Mouse (Mus musculus) right cerebral cortex, postnatal 36 days (tissue): ENCODE results near the gene Ints7.
A peak's percentile ranks its signal among the peaks of the same experiment; 100 is the strongest.

Experiments used
- DNase-seq, 2 experiments: peaks; one replicate each; pipeline ENCODE4 v3.0.0; 2022; ENCODE audit warnings: low spot score in 2 of 2, mixed read lengths in 1 of 2

Gene Ints7

DNA sequence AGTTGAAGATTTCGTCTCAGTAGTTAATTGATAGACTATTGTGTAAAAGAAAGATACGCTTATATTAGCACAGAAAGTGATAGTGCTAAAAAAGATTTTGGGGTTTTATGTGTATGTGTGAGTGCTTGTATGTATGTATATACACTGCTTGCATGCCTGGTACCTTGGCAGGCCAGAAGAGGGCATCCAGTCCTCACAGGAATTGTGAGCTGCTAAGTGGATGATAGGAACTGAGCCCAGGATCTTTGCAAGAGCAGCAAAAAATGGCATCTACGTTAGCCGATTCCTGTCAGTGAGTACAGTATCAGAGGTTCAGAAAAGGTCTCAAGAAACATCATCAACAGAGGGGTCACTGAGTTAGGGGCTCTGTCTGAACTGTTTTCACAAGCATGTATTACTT lies 9.0 kb downstream of the Ints7 start:
- no peak for DNase-seq

DNA sequence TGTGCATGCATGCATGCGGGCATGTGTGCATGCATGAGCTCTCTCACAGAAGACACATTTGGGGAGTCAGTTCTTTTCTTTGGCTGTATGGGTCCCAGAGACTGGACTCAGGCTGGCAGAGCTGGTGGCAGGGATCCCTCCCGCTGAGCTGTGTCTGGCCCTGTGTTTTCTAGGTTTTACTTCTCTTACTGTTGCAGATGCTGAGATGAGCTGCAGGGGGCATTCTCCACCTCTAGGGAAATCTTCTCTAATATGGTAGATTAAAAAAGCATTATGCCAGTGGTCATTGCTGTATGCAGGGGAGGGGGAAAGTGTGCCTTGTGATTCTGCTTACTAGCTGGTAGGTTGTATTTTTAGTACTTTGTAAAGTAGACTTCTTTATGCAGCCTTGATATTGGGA lies 10.3 kb downstream of the Ints7 start:
- DNase-seq = no peak

DNA sequence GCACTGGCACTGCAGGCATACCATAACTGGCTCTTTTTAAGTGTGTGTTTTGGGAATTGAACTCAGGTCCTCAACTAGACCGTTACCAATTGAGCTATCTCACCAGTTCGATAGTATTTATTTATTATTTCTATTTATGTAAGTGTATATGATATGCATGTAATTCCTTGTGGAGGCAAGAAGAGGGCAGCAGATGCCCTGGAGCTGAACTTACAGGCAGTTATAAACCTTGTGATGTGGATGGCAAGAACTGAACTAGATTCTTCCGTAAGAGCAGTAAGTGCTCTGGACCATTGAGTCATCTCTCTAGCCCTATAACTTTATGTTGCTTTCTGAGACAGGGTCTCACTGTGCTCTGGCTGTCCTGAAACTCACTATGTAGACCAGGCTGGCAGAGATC lies 11.6 kb downstream of the Ints7 start:
- DNase-seq = no peak

DNA sequence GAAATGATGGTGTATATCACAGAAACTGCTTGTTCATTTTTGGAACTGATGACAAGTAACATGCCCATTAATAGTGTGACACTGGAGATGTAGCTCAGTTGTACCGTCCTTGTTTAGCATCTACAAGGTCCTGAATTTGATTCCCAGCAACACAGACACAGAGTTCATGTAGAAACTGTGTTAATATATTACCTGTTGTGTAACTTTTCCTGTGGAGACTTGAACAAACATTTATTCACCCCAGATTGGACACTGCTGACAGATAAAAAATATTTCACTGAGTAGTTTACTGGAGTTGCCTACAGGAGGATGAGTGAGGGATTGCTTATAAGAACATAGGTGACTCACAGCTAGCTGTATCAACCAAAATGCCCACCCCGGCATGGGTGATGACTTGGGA lies 13.3 kb downstream of the Ints7 start:
- no peak for DNase-seq

DNA sequence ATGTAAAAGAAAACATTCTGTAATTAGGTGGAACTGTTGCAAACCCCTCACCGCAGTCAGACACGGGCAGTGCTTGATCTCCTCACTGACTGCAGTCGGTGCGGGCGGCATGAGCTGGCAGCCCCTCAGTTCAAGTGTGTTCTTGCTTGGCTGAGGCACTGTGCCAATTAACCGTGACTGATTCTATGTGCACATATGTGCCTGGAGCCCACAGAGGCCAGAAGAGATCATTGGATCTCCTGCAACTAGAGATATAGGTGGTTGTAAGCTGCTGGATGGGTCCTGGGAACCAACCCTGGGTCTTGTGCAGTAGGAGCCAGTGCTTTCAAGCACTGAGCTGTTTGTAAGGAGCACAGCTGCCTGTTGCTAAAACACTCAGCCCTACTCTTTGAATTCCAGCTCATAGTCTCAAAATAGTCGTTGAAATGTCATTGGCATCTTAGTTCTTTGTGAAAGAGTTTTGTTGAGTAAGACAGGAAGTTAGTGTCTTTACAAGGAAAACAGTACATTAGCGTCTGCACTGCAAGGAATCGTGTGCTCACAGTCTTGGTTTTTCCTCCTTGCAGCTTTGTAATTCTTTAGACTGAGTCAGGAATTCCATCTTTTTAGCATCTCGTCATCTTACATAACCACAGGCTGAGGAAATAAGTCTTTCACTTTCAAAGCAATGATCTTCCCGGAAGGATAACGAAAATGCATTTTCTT lies 16.7 kb downstream of the Ints7 start:
- DNase-seq = no peak

DNA sequence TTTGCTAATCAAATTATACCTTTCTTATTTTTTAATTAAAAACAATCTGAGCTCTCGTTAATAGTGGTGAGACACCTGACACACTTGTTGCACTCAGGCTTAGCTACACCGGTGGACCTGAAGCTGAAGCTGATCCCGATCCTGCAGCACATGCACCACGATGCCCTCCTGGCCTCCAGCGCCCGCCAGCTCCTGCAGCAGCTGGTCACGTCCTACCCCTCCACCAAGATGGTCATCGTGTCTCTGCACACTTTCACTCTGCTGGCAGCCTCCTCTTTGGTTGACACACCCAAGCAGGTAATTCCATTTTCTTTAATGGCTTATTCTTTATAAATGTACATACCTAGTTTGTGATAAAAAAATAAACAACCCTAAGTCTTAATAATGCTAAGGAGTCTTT lies 20.6 kb downstream of the Ints7 start:
- no peak for DNase-seq

DNA sequence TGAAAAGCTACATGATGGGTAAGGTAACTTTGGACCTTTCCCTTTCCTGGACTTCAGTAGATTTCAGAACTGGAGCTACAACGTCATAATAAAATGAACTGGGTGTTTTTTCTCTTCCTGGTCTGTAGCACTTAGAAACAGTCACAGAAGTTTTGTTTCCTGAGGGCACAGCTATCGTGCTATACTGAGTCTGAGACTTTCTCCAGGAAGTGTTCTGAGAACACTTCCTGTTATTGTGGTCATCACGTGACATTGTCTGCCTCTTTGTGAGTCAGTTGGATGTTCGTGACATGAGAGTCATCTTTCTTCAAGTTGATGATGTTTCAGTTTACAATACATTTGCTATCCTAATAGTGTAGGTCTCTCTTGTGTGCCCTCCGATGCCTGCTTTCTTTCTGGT lies 23.8 kb downstream of the Ints7 start:
- DNase-seq = no peak

DNA sequence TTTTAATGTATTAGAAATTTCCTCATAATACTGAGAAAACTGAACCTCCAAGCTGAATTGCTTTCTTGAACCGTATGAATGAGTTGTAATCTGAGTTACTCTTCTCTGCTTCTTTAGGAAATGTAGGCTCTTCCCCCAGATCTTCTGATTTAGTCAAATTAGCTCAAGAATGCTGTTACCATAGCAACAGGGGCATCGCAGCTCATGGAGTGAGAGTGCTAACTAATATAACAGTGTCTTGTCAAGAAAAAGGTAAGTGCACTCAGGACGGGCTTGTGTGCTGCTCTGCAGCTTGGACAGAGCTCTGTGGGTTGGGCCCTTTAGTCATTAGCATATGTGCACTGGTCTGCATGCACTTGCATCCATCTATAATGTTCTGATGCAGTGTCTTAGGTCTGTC lies 29.3 kb downstream of the Ints7 start:
- no peak for DNase-seq

DNA sequence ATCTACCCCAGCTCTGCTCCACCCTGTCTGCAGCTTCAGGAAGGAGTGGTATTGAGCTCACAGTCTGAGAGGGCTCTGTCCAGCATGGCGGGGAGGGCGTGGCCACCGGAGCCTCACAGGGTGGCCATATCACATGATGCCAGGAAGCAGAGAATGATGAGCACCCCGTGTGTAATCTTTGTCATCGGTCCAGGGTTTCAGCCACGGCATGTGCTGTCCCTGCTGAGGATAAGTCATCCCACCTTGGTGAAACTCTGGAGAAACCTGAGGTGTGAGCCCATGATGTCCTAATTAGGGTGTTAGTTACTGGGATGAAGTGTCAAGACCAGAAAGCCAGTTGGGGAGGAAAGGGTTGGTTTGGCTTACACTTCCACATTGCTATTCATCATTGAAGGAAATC lies 33.6 kb downstream of the Ints7 start:
- DNase-seq = no peak

DNA sequence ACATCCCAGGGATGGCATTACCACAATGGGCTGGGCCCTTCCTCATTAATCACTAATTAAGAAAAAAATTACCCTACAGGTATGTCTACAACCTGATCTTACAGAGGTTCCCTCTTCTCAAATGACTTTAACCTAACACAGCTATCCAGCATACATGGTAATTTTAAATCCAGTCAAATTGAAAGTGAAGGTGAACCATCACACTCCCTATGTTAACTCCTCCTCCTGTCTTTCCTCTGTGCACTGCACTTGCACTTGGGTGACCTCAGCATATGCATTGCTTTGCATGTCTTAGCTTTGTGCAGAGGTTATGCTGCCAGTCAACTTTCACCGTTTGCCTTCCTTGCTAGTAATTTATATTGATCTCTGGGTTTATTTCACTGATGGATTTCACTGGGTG lies 34.1 kb downstream of the Ints7 start:
- no peak for DNase-seq

DNA sequence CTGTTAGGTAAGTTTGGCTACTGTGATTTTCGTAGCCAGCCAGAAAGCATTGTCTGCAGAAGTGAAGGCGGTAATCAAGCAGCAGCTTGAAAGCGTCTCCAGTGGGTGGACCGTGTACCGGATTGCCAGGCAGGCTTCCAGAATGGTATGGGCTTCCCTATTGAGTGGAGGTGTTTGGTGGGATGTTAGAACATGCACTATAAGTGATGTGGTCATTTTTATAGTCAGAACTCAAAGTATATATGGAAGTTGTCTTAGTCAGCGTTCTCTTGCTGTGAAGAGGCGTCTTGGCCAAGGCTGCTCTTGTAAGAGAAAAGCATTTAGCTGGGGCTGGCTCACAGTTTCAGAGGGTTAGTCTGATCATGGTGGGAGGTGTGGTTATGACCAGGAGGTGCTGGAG lies 34.9 kb downstream of the Ints7 start:
- DNase-seq = peak; percentile 68 to 85

DNA sequence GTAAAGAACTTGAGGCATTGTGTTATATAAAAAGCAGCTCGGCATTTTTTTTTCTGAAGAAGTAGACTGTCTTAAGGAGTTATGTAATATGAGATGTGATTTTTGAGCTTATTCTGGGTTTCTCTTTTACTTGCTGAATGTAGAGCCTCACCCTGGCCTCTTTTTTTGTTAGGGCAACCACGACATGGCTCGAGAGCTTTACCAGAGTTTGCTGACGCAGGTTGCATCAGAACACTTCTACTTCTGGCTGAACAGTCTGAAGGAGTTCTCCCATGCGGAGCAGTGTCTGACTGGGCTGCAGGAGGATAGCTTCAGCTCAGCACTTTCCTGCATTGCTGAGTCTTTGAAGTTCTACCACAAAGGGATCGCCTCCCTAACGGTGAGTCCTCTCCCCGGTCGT lies 36.2 kb downstream of the Ints7 start:
- DNase-seq = peak in 1 of 2 experiments; percentile 36

DNA sequence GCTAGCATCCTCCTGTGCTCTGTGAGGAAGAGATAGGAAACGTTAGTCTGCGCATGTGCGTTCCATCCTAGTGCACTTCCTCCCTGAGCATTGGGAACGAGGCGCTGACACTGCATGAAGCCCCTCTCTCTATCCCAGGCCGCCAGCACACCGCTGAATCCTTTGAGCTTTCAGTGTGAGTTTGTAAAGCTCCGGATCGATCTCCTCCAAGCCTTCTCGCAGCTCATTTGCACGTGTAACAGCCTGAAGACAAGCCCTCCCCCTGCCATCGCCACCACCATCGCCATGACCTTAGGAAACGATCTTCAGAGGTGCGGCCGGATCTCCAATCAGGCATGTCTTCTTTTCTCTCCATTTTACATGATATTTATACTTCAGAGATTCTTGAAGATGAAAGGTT lies 37.4 kb downstream of the Ints7 start:
- DNase-seq = no peak

DNA sequence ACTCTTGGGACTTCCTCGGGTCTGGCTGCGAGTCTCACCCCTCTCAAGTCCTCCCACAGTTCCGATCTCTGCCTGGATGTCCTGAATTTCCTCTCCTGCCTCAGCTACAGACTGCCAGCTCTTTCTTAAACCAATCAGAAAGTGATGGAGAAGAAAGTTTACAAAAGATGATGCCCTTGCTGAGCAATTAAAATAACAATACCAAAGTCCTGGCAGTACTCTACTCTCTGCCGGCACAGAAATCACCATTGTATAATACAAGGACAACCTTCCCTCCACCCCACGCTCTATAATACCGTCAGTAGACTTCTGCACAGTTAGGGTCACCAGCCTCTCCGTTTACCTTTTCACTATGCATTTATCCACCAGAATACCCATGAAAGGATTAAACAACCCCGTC lies 40.8 kb downstream of the Ints7 start:
- DNase-seq = no peak

DNA sequence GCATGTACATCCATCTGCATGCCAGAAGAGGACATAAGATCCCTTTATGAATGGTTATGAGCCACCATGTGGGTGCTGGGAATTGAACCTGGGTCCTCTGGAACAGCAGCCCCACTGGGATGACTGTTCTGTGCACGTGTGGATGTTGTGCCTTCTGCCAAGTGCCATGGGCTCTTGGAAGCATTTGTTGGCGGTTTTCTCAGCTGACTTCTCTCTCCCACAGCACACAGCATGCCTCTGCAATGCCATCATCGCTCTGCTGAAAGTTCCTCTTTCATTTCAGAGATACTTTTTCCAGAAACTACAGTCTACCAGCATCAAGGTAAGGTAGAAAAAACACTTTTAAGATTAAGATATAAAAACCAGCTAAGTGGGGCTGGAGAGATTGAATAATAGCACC lies 42.2 kb downstream of the Ints7 start:
- no peak for DNase-seq

DNA sequence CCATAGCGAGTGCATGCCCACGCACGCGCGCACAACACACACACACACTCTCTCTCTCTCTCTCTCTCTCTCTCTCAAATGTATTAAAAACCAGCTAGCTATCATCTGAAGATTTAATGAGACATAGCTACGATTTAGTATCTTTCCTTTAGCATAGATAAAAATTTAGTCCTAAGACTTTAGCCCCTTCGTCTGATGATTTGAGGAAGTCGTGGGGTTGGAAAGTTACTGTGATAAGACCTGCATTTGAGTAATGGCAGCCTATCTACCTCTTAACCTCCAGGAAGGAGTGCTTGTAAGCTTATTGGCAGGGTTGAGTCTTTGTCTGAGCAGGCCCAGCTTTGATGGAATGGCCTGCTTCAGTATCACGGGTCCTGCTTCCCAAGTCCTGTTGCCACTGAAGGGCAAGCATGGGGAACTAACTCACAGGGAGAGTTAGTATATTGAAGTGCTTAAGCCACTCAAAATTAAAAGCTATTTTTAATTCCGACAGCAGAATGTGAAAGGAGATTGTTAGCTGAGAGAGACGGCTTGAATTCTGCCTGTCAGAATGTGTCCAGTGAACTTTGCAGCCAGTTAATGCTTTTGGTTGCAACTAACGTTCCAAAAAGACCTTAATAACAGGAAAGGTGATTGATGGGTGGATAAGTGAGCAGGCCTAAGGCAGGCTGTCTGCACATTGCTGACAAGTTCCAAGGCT lies 42.8 kb downstream of the Ints7 start:
- DNase-seq = no peak

DNA sequence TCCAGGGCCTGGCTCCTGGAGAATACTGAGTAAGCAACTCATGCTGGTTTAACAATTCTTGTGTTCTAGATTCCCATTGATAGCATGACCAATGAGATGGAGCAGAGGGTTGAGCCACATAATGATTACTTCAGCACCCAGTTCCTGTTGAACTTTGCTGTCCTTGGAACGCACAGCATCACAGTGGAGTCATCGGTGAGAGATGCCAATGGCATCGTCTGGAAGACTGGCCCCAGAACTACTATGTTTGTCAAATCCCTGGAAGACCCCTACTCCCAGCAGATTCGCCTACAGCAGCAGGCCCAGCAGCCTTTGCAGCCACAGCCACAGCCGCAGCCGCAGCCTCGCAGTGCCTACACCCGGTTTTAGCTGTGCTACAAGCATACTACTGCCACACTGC lies 45.7 kb downstream of the Ints7 start:
- DNase-seq = no peak

DNA sequence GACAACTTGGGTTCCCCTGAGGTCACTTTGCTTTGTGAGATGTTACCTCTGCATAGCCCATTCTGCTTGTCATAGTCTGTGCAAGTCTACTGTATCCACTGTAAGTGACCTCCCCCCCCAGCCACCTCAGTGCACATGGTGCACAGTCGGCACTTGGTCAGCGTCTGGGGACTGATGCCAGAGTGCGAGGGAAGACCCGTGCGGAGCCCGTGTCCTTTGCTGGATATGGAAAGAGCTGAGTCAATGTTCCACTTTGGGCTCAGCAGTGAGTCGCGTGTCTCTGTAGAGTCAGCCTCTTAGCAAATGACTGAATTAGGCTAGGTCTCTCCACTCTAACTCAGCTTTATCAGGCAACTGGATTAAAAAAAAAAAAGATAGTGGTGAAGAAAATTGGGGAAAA lies 47.4 kb downstream of the Ints7 start:
- peak; percentile 15 to 36 for DNase-seq

DNA sequence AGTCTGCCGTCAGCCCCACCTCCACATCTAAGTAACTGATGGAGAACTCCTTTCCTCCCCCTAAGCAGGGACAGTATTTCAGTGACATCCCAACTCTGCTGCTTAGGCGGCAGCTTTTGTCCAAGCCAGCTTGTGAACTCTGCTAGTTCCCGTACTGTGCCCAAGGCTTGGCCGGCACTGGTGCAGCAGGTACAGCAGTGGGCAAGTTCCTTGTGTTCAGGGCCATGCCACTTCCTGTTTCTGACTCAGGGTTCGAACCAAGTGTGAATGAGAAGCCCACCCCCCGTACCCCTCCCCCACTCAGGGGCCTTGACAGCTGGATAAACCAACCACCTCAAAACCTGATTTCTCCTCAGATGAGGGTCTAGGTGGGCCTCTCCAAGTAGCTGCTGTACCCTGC lies 49.1 kb downstream of the Ints7 start:
- no peak for DNase-seq

DNA sequence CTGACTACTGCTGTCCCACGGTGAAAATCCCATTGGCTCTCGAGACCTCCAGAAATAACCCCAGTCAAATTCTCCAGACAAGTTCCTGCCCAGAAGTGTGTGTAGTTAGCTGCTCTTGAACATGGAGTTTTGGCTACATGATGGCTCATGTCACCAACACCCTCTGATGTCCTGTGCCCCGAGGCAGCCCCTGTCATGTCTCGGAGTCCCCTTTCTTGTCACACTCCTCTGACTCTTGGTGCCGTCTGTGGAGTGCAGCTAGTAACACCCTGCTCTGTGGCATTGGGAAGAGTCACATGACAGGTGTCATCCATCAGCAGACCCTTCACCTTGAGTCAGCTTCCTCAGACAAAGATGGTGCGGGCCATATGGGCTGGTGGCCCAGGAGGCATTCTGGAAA lies 49.6 kb downstream of the Ints7 start:
- DNase-seq = no peak

DNA sequence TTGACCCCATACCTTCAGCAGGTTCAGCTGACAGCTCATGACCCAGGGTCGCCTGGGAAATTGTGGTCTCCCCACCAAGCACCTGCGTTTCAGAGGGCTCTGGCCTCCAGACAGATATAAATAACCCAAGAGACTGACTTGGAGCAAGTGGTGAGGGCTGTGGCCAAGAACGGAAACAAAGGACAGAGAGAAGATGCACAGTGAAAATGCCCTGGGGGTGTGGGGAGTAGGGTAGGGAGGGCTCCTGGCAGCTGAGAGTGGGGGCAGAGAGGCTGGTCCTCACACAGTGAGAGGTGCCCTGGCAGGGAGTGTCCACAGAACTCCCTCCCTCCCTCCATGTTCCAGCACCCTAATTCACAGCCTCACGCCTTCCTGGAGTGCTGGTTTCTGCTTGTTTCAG lies 50.2 kb downstream of the Ints7 start:
- DNase-seq = no peak

DNA sequence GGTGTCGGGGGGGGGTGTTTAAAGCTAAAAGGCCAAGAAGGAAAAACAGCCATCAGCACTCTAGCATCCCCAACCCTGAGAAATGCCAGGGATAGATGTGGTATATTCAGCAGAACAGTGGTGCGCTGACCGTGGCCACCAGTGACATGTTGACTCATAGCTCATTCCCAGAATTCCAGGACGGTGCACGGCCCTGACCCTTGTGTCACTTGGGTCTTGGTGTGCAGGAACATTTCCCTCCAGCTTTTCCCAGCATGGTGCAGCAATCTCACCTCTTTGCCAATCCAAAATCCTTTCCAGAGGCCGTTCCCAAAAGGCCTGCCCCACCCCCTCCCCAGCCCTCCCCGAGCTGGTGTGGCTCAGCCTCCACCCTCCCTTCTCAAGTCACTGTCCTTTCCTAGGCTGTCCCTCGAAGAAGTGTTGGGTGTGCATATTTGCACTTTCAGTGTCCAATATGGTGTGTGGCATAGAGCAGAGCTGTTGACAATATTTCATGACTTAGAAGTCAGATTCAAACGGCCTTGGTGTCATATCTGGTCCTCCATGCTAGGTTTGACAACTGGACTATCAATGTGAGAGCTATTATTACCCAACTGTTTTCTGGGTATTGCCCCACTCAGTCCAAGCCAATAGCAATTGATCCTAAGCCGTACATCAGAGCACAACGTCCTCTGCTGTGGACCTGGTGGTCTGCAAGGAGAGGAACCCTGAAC lies 53.2 kb downstream of the Ints7 start:
- DNase-seq = no peak

DNA sequence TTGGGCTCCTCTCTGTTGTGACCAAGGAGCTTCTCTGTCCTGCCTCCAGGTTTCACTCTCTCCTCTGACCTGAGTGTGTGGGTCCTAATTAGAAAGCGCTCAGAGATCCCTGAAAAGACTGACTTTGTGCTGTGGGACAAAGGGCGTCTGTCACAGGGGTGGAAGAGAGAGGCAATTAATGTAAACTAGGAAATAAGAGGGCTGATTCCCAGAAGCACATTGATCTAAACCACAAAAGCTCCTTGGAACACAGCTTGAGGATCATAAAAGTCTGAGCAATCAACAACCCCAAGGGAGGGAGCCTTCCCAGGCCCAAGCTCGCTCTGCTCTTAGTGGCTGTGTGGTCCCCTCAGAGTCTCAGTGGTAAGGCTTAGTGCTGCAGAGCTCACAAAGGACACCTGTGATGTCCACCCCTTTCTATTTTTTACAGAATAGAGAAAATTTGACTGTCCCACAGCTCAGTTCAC lies 53.8 kb downstream of the Ints7 start:
- no peak for DNase-seq
